Mouse (Mus musculus): ENCODE results near the gene Ipmk. TPM values are rescaled to one million over a fixed set of nuclear protein-coding genes. Genes with fewer than 3 reads are reported as not detected.
A peak's percentile ranks its signal among the peaks of the same experiment; 100 is the strongest.

Ipmk gene
- 10 to 100 TPM; 10.8 to 11.8 TPM for total RNA-seq (2021)
- long read RNA-seq, experiment 1, full-length matches to known transcripts: 8 of 10 reads
- long read RNA-seq, experiment 1, partial matches to known transcripts: 1 of 10 reads
- long read RNA-seq, experiment 1, other reads (novel, unspliced or antisense): 1 of 10 reads
- long read RNA-seq, experiment 2, full-length matches to known transcripts: 7 of 10 reads
- long read RNA-seq, experiment 2, partial matches to known transcripts: 1 of 10 reads
- long read RNA-seq, experiment 2, other reads (novel, unspliced or antisense): 2 of 10 reads

DNA sequence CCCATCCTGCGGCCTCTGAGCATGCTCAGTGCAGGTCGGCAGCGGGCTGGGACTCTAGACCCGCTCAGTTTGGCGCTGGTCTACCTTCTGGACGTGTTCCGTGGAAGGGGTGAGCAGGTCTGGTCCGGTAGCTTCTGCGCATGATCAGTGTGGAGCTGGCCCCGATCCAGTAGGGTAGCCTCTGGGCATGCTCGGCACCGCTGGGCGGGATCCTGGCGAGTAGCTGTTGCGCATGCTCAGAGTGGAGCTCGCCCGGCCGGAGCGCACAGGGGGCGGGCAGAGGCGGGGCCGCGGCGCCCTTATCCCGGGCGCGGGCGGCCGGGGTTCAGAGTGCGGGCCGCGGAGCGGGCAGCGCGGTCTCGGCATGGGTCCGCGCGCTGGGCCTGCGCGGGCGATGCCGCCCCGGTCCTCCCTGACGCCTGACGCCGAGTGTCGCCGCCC, at the start of gene Ipmk:
Ipmk (plus strand) TSS at position 255 of the 441 bp plus-strand sequence.
- DNase-seq: peak; percentile 100
- intact Hi-C loops (cut with DNase I; ENCODE audit: low total_unique reads): no loop called here

DNA sequence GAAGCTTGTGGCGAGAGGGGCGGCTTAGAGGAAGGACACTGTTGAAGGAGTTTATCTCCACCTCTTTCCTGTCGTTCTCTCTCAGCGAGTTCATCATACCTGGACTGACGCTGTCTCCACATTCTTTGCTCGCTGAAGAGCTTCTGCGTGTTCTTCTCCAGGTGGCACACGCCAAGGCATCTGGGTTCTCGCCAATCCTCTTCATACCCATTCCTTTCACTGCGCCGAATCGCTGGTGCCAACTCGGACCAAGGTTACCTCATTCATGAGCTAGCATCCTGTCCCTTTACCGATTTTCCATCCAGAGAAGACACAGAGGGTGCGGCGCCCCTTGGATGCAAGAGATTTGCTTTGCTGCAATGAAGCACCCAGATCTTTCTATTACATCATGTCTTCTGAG, 47.4 kb upstream of the Ipmk start:
- DNase-seq: no peak
- intact Hi-C loops (cut with DNase I; ENCODE audit: low total_unique reads): no loop called here

DNA sequence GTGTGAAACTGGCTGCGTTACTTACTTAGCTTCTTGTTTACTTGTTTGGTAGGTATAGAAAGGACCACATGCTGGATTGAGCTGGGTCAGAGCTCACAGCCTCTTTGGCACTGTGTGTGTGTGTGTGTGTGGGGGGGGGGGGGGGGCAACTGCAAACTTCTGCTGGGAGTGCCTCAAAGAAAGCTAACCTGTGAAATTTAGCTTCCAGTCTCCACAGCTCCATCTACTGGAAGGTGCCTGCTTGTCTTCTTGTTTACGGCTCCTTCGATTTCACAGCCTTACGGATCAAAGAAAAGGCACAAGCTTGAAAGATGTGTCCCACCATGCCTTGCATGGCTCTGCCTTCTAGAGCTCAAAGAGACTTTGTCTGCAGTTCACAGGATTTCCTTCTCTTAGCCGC, 45.1 kb upstream of the Ipmk start:
- intact Hi-C loops (cut with DNase I; ENCODE audit: low total_unique reads): no loop called here
- no peak for DNase-seq

DNA sequence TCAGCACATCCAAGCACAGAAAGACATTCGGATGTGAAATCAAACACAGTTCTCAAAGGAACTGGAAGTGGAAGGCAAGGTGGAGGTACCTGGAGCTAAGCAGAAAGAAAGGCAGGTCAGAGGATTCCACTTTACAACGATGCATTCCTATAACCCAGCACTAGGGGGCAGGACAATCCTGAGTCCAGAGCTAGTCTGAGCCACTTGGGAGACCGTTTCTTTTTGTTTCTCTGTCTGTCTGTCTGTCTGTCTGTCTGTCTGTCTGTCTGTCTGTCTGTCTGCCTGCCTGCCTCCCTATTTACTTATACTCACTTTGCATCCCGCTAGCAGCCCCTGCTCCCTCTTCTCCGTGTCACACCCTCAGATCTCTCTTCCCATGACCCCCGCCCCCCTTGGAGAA, 41.4 kb upstream of the Ipmk start:
- DNase-seq: no peak
- intact Hi-C loops (cut with DNase I; ENCODE audit: low total_unique reads): no loop called here

DNA sequence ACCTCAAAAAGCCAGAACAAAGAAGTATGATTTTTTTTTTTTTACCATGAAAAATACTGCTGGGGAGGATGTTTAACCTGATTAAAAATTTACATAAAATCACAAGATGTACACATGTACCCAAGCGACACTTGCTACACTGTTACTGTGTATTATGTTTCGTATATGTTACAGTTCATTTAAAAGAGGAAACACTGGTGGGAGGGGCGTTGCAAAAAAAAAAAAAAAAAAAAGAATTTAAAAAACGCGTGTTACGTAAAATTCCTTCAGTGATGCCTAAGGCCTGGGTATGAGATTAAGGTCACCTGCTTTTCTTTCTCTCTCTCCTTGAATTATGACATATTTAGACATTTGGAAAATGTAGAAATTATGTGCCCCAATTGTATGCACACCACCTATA, 40.8 kb upstream of the Ipmk start:
- intact Hi-C loops (cut with DNase I; ENCODE audit: low total_unique reads): no loop called here
- no peak for DNase-seq

DNA sequence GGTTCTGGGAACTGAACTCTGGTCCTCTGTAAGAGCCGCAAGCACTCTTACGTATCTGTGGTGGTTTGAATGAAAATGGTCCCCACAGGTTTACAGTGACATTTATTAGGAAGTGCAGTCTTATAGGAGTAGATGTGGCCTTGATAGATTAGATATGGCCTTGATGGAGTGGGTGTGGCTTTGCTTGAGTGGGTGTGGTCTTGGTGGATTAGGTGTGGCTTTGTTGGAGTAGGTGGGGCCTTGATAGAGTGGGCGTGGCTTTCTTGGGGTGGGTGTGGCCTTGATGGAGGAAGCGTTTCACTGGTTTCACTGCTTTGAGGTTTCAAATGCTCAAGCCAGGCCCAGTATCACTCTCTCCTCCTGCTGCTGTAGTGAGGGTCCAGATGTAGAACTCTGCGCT, 39.4 kb upstream of the Ipmk start:
- DNase-seq: no peak
- intact Hi-C loops (cut with DNase I; ENCODE audit: low total_unique reads): no loop called here

DNA sequence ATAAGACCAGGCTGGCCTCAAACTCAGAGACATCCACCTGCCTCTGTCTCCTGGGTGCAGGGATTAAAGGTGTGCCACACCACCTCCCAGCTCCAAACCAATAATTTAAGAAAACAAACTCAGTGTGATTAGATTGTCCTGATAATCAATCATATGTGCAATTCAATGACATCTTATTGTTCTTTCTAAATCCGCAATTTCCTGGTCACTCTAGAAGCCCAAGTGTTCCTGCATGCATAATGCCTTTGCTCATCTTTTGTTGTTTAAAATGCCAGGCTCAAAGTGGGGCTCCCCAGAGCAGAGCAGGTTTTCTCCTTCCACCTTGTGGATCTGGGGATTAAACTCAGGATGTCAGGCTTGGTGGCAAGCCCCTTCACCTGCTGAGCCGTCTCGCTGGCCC, 37.3 kb upstream of the Ipmk start:
- intact Hi-C loops (cut with DNase I; ENCODE audit: low total_unique reads): no loop called here
- no peak for DNase-seq

DNA sequence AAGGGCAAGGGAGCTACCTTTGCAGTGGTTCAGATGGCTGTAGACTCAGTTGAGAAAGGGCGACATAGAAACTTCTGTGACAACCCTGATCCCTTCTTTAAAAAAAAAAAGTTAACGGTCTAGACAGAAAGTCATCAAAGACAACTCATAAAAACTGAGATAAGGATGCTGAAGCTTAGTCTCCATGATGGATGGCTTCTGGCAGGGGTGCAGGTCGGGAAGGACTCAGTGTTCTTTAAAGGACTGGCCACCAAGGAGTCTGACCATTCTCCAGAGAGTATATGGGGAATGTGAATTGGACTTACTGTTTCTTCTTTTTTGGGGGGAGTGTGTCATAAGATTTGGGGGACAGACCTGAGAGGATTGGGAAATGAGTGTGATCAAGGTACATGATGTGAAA, 33.0 kb upstream of the Ipmk start:
- intact Hi-C loops (cut with DNase I; ENCODE audit: low total_unique reads): no loop called here
- DNase-seq: no peak

DNA sequence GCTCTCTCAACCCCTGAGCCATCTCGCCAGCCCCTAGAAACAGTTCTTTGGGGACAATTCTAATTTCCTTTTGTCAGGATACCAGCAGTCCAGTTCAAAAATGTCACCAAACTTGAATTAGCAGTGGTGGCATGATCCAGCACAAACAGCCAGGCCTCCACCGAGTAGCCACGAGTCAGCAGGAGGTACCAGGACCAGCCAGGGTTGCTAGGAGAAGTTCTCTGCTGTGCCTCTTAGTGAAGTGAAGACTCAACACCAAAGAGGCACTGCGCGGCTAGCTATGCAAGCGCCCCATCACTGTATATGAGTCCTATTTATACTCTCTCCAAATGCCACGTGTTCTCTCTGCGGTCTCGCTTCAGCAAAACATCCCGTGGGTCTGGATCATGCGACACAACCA, 31.5 kb upstream of the Ipmk start:
- intact Hi-C loops (cut with DNase I; ENCODE audit: low total_unique reads): no loop called here
- DNase-seq: no peak

DNA sequence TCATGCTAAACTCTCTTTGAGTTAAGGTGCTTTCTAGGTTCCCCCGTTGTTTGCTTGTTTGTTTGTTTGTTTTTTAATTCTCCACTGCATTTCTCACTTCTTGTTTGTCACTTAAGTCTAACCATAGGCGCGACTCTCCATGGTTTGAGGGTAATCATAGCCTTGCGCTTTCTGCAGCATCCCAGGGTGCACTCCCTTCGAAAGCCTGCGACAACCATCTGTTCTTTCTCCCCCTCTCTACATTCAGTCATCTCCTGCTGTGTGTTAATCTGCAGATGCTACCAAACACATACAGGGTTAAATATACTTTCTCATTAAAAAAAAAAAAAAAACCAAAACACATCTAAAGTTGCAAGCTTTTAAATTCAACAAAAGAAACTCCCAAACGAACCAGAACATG, 31.1 kb upstream of the Ipmk start:
- intact Hi-C loops (cut with DNase I; ENCODE audit: low total_unique reads): no loop called here
- DNase-seq: no peak

DNA sequence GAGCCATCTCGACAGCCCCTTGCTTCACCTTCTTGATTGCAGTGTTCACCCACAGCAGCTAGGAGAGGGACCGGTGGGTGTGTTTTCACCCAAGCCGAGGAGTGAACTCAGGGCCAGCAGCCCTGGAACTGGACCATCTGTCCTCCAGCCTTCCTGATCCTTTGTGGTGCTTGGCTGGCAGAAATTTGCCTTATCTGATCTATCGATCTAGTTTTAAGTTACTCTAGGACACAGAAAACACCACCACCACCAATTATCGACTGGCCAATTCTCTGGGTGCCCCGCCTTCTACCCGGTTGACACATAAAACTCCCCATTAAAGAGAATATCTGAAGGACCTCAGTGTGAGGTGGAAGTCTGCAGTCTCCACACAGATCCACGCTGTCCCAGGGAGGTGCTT, 23.9 kb upstream of the Ipmk start:
- intact Hi-C loops (cut with DNase I; ENCODE audit: low total_unique reads): no loop called here
- no peak for DNase-seq

DNA sequence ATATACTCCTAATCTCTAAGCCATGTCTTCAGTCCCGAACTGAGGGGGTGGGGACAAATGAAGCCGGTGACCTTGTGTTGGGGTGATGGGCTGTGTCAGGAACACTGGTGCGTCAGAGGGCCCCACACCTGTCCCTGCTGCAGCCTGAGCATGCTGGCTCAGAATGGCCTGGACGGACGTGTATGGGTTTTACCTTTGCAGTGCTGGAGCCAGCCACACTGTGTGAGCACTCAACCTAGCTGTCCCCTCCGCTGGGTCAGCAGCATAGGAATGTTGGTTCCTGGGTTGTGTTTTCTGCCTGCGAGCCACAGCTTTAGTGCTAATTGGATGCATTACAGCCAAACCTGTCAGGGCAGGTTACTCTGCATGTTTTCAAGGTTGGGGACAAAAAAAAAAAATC, 21.4 kb upstream of the Ipmk start:
- no peak for DNase-seq
- intact Hi-C loops (cut with DNase I; ENCODE audit: low total_unique reads): loop anchor here (2.0 kb wide), 1 partner anchor 75 kb away; no protein-coding TSS in a partner anchor

DNA sequence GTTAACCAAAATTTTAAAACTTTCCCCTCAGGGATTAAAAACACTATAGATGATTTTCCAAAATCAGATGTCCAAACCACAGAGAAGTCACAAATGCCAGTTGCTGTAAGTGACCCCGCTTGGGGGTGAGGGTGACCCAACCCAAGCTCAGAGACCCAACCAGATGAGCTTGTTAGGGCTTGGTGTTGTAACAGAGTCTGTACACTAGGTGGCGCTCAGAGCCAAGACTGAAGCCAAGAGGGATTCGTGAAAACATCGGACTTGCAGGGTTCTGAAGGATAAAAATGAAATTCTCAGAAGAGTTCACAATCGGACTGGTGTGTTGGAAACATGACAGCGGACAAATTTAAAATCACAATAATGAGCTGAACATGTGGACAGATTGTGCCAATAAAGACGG, 20.8 kb upstream of the Ipmk start:
- intact Hi-C loops (cut with DNase I; ENCODE audit: low total_unique reads): loop anchor here (2.0 kb wide), 1 partner anchor 74 kb away; no protein-coding TSS in a partner anchor
- peak; percentile 51 for DNase-seq

DNA sequence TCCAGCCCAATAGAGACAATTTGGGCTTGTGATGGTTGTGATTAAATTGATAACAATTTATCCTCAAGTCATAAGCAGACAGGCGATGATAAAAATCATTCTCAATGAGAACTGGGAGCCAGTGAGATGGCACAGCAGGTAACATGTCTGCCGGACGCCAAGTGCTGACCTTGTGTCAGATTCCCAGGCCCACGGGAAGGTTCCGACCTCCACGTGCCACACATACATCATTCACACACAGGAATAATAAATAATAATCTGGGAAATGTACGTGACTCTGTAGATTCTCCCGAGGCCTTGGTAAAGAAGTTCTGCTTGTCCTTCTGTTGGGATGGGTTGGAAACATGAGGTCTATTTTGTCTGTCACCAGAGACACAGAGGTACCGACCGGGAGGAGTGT, 20.2 kb upstream of the Ipmk start:
- no peak for DNase-seq
- intact Hi-C loops (cut with DNase I; ENCODE audit: low total_unique reads): loop anchor here (2.0 kb wide), 1 partner anchor 73 kb away; no protein-coding TSS in a partner anchor

DNA sequence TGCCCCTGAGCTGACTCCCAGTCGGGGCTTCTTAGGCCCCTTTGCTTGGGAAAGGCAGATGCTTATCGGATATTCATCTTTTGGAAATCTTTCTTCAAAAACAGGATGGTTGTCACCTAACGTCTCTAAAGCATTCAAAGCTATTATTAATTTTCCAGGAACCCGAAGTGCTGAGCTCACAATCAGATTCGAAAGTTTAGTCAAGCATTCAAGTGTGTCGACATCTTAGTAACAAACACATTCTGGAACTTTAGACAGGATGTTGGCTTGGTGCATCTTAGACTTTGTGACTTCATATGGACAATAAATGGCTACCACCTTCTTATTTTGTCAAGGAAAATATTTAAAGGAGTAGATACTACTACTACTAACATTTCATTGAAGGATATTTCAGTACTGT, 19.2 kb upstream of the Ipmk start:
- no peak for DNase-seq
- intact Hi-C loops (cut with DNase I; ENCODE audit: low total_unique reads): no loop called here

DNA sequence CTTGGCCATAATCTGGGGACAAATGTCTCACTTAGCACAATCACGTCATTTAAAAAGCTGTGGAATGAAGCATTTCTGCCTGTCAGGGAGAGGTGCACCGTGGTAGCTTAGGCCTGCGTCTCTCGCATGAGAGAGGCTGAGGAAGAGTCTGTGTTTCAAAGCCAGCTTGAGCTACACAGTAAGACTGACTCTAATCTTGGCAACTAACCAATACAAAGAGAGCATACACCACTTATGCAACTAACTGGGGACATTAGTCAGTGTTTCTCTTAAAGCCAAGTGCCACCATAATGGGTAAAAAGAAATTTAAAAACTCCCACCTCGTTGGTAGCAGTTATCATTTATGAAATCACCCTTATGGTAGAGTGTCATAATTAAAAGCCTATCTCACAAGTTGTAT, 18.7 kb upstream of the Ipmk start:
- no peak for DNase-seq
- intact Hi-C loops (cut with DNase I; ENCODE audit: low total_unique reads): no loop called here

DNA sequence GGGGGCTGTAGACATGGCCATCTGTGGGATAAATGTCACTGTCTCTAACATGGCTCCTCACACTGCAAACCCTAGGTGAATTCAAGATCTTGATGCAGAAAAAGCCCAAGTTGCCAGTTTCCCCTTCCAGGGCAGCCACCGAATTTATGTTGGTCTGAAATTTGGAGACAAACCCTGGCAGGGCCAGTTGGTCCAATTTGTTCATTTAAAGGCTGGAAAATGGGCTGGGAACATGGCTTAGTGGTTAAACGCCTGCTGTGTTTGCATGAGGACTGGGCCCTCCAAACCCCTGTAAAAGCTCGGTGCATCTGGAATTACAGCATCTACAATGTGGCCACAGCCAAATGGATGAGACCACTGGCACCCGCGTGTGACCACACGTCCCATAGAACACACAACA, 18.3 kb upstream of the Ipmk start:
- intact Hi-C loops (cut with DNase I; ENCODE audit: low total_unique reads): no loop called here
- no peak for DNase-seq

DNA sequence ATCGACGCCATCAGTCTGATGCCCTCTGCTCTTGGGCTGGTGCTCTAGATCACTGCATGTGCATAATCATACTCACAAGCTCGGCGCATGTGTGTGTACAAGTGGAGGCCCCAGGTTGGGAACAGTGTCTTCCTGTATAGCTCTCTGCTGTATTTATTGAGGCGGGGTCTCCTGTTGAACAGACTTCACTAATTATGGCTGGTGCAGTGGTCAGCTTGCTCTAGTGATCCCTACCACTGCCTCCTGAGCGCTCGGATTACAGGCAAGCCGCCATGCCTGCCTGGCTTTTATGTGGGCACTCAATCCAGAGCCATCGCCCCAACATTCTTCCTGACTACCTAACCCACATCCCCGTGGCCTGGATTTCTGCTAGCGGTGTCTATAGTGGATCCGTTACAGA, 17.5 kb upstream of the Ipmk start:
- DNase-seq: no peak
- intact Hi-C loops (cut with DNase I; ENCODE audit: low total_unique reads): no loop called here

DNA sequence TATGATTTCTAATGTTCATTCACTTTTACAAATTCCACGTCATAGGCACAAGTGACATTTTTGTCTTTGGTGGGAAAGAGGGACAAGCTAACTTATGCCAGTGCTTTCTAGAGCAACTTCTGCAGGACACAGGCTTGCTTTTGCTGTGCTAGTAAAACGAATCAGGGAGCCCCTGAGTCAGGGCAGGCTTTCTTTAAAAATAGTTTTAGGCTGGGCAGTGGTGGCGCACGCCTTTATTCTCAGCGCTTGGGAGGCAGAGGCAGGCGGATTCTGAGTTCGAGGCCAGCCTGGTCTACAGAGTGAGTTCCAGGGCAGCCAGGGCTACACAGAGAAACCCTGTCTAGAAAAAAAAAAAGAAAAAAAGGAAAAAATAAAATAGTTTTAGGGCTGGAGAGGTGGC, 15.7 kb upstream of the Ipmk start:
- no peak for DNase-seq
- intact Hi-C loops (cut with DNase I; ENCODE audit: low total_unique reads): no loop called here

DNA sequence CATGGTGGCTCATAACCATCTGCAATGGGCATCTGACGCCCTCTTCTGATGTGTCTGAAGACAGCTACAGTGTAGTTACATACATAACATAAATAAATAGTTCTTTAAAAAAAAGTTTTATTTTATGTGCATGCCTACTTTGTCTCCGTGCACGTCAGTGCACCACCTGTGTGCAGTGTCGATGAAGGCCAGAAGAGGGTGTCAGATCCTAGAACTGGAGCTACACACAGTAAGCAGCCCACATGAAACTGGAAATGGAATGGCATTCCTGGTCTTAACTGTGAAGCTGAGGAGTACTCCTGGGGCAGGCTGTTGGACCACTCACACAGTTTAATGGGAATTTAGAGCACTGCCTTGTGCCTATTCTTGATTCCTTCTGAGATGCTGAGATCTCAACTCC, 15.2 kb upstream of the Ipmk start:
- intact Hi-C loops (cut with DNase I; ENCODE audit: low total_unique reads): no loop called here
- DNase-seq: no peak

DNA sequence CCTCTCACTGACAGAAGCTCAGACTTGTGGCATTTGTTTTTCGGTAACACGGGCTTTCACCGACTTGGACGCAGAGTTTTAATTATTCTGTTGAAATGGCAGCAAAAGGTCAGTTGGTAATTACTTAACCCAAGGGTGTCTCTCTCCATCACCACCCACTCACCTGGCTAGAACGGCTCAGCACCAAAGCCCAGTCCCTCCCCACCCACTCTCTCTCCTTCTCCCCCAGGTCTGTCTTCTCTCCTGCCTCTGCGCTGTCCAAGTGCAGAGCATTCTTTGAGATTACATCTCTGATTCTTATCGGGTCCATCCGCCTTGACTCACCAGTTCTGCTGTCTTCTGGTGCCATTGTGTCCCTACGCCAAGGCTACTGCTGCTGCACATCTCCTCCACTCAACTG, 14.7 kb upstream of the Ipmk start:
- intact Hi-C loops (cut with DNase I; ENCODE audit: low total_unique reads): no loop called here
- no peak for DNase-seq

DNA sequence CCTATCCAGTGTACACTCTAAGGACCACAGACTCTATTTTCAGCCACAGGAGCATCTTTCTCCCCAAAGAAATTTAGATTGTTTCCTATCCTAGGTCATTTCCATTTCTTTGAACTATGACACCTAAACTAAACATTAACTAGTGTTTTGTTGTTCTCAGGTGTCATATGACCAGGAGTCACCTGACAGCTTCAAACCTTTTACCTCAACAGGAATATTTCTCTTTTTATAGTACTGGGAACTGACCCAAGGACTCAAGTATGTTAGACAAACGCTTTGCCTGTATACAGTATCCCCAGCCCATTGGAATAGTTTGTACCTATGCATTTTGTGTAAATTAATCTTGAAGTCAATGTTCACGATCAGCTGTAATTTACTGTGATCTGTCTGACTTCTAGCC, 9.8 kb upstream of the Ipmk start:
- DNase-seq: no peak
- intact Hi-C loops (cut with DNase I; ENCODE audit: low total_unique reads): no loop called here

Measured in gastrocnemius, postnatal 14 days (tissue).